Mouse (Mus musculus) adrenal gland, postnatal 25 days (tissue): ENCODE measurements around the gene Creld1. TPM values are rescaled to one million over a fixed set of nuclear protein-coding genes. Genes with fewer than 3 reads are reported as not detected.

Experiments
- DNase-seq: peaks from one replicate; pipeline ENCODE4 v3.0.0; 2021; ENCODE audit warnings: mixed read lengths
- total RNA-seq: library from RNA; stranded (reverse); gene quantifications from 2 replicates; pipeline ENCODE4 v1.2.3, GENCODE M21; 2021

Creld1 gene
- total RNA-seq, 1 experiment from 2014 or later, result 59.9 TPM

DNA sequence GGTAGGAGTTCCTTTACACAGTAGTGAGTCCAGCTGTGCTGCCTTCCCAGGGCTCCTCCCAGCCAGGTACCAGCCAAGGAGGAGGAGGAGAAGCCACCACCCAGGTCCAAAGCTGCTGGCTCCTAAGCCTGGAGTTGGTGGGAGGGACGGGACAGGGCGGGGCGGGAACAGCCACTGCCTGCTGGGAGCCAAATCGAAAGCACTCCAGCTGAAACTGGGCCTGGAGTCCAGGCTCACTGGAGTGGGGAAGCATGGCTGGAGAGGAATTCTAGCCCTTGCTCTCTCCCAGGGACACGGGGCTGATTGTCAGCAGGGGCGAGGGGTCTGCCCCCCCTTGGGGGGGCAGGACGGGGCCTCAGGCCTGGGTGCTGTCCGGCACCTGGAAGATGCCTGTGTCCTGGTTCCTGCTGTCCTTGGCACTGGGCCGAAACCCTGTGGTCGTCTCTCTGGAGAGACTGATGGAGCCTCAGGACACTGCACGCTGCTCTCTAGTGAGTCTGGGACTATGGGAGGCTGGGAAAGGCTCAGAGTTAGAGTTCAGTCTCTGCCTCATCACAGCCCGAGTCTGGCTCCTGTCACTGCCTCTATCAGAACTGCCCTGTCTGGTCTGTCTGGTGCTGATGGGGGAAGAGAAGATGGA, 11.7 kb upstream of the Creld1 start, which contains the start of gene Il17rc:
Il17rc (plus strand) TSS at position 131 of the 640 bp plus-strand sequence.
- DNase-seq, result peak; percentile 68

GRCm38 (mm10) chr6:113472061-113472460, 11.0 kb upstream of the Creld1 start:
- DNase-seq, result no peak

- DNase-seq, result no peak
Measured at GRCm38 (mm10) chr6:113473246-113473645, 9.9 kb upstream of the Creld1 start.

DNA sequence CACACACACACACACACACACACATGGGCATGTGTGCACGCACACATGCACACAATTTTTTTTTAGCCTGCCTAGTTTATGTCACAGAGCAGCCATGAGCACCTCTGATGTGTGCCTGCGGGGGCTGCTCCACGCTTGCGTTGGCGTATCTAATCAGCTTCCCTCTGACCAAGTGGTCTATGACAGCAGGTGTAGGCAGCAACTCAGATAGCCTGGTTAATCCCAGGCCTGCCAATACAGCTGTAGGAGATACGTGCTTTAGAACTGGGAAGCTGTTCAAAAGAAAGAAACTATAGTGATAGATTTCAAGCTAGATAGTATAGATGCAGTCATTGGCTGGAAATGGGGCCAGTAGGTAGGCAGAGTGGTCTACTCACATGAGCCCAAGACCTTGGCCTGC, 9.4 kb upstream of the Creld1 start:
- DNase-seq, result no peak

GRCm38 (mm10) chr6:113477353-113477752, 5.7 kb upstream of the Creld1 start:
- DNase-seq, result no peak

DNA sequence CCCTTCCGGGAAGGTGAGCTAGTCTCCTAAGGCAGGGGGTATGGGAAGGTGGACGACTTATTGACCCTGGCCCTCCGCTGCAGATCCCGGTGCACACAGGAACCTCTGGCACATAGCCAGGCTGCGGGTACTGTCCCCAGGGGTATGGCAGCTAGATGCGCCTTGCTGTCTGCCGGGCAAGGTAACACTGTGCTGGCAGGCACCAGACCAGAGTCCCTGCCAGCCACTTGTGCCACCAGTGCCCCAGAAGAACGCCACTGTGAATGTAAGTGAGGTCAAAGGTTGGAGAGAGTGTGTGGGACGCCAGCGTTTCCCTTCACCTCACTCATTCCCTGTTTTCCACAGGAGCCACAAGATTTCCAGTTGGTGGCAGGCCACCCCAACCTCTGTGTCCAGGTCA, 4.2 kb upstream of the Creld1 start:
- no peak for DNase-seq

GRCm38 (mm10) chr6:113480555-113481373, 2.3 kb upstream of the Creld1 start:
- peak; percentile 39 for DNase-seq

DNA sequence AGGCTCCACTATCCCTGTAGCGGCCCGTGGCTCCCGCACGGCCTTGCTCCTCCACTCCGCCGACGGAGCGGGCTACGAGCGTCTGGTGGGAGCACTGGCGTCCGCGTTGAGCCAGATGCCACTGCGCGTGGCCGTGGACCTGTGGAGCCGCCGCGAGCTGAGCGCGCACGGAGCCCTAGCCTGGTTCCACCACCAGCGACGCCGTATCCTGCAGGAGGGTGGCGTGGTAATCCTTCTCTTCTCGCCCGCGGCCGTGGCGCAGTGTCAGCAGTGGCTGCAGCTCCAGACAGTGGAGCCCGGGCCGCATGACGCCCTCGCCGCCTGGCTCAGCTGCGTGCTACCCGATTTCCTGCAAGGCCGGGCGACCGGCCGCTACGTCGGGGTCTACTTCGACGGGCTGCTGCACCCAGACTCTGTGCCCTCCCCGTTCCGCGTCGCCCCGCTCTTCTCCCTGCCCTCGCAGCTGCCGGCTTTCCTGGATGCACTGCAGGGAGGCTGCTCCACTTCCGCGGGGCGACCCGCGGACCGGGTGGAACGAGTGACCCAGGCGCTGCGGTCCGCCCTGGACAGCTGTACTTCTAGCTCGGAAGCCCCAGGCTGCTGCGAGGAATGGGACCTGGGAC, 509 bp upstream of the Creld1 start:
- peak; percentile 44 for DNase-seq

- DNase-seq, result no peak
Measured at GRCm38 (mm10) chr6:113483729-113484128, 632 bp downstream of the Creld1 start.

- no peak for DNase-seq
Measured at GRCm38 (mm10) chr6:113487125-113487576, 4.1 kb downstream of the Creld1 start.

DNA sequence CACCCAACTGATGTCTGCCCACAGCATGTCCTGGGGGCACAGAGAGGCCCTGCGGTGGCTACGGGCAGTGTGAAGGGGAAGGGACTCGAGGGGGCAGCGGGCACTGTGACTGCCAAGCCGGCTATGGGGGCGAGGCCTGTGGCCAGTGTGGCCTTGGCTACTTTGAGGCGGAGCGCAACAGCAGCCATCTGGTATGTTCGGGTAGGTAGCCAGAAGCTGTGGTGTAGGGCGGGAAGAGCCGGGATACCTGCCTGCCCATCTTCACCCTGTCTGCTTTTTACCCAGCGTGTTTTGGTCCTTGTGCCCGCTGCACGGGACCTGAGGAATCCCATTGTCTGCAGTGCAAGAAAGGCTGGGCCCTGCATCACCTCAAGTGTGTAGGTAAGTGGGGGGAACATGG, 6.3 kb downstream of the Creld1 start:
- DNase-seq, result no peak

DNA sequence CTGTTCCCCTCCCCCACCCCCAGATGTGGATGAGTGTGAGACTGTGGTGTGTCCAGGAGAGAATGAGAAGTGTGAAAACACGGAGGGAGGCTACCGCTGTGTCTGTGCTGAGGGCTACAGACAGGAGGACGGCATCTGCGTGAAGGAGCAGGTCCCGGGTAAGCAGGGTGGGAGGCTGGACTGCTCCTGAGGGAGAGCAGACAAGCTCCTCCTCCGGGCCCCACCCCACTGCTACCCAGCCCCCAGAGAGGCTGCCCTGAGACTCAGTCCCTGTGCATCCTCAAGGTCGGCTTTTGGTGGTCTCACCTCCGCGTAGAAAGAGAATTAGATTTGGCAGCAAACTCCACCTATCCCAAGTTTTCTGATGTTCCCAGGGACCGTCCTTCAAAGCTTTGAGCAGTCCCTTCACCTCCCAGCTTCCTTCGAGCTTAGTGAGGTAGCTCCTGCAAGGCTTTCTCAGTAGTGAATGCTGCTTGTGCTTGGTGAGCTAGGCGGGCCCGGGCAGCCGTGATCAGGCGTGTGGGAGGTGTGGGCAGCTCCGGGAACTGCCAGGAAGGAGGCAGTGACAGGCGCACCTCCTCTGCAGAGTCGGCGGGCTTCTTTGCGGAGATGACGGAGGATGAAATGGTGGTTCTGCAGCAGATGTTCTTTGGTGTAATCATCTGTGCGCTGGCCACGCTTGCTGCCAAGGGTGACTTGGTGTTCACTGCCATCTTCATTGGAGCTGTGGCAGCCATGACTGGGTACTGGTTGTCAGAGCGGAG, 9.2 kb downstream of the Creld1 start:
- no peak for DNase-seq

- DNase-seq, result peak; percentile 79
Measured at GRCm38 (mm10) chr6:113494258-113494788, 11.2 kb downstream of the Creld1 start.

GRCm38 (mm10) chr6:113495071-113495675, 12.1 kb downstream of the Creld1 start:
- no peak for DNase-seq

- no peak for DNase-seq
Measured at GRCm38 (mm10) chr6:113499346-113499745, 16.2 kb downstream of the Creld1 start.

GRCm38 (mm10) chr6:113501388-113502084, 18.4 kb downstream of the Creld1 start, which contains the start of gene Prrt3:
TSS of gene Prrt3 (minus strand) at chr6:113501931.
- no peak for DNase-seq

GRCm38 (mm10) chr6:113502801-113503200, 19.7 kb downstream of the Creld1 start:
- DNase-seq, result no peak

DNA sequence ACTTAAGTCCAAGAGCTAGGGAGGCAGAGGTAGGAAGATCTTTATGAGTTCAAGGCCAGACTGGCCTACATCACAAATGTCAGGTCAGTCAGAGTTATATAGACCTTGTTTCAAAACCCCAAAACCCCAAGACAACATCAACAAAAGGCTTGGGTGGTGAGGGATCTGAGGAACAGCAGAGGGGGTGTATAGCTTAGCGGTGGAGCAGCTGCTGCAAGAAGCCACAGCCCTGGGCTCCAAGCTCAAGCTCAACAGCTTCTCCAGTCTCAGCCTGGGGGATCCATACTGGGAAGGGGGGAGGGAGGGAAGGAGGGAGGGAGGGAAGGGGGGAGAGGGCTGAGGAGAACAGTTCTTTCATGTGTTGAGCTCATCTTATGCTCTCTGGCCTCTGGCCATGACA, 22.6 kb downstream of the Creld1 start:
- DNase-seq, result no peak

DNA sequence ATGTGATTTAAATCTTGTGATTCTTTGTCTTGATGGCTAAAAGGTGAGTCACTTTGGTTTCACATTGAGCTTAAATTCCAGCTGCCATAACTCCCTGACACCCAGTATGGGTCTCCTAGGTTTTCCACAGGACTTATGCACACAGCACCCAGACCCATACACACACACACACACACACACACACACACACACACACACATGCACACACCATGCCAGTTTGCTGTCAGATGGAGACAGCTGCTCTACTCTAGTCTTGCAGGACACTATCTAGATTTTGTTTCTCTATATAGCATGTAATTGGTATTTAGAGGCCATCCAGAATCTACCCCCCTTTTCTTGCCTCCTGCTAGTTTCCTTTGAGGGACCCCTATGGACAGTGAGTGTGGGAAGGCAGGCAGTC, 24.0 kb downstream of the Creld1 start:
- no peak for DNase-seq

GRCm38 (mm10) chr6:113508272-113508946, 25.3 kb downstream of the Creld1 start:
- DNase-seq, result no peak
